Mouse (Mus musculus): Measurements from ENCODE around the gene Cox15.

Cox15 gene

GRCm38 (mm10) chr19:43761543-43762256 lies 8.9 kb upstream of the Cox15 start:
- in situ Hi-C loops (cut with MboI, MseI) = no loop called here

- in situ Hi-C loops (cut with MboI, MseI) = no loop called here
Measured at GRCm38 (mm10) chr19:43760504-43760903, 7.7 kb upstream of the Cox15 start.

DNA sequence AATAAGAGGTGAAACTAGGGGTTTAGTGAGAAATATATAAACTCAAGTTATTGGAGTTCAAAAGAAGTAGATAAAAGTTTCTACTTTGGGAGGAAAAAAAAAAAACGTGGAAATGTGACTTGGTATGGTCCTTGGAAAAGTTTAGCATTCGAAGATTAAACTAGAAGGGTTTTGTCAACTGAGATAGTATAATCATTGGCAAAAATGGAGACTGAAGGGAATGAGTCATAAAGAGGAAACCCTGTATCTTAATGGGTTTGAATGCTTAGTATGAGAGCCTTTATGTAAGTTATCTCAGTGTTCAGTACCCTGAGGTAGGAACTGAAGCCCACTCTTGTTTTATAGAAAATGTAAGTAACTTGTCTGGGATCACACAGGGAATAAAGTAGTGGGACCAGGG lies 2.1 kb upstream of the Cox15 start:
- in situ Hi-C loops (cut with MboI, MseI) = no loop called here

DNA sequence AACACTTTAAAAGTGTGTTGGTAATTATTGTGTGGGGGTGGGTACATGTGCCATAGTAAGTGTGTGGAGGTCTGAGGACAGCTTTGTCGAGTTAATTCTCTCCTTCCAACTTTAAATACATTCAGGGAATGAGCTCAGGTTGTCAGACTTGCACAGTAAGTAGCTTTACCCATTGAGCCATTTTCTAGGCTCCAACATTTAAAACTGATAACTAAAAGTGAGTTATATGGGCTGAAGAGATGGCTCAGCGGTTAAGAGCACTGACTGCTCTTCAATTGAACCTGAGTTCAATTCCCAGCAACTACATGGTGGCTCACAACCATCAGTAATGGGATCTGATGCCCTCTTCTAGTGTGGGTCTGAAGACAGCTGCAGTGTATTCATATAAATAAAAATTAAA lies 1.4 kb upstream of the Cox15 start:
- in situ Hi-C loops (cut with MboI, MseI) = no loop called here

DNA sequence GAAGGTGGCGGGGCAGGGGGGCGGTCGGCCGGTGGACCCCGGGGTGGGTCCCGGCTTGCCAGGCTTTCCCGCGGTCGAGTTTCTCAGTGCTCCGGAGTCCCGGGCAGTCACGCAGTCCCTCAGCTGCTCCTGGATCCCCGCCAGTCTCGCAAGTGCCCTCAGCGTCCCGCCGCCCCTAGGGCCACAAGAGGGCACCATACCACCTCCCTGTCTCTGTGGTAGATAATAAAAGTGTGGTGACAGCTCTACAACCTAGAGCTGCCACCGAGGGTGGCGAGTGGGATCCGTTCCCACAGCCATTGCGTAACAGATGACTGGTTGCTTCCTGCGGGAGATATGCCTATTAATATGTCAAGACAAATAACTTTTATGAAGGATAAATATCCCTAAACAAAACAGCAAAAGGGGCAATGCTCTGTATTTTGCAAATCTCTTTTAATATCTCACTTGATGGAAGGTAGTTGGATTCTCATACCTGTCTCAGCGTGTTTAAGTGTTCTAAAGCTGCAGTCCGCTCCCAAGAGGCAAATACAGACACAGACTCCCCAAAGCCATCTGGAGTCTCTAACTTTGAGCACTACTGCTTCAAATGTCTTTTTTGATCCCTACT lies 531 bp upstream of the Cox15 start:
- in situ Hi-C loops (cut with MboI, MseI) = no loop called here

GRCm38 (mm10) chr19:43750008-43750407 lies 2.8 kb downstream of the Cox15 start:
- in situ Hi-C loops (cut with MboI, MseI) = no loop called here

- in situ Hi-C loops (cut with MboI, MseI) = no loop called here
Measured at GRCm38 (mm10) chr19:43747877-43748276, 4.9 kb downstream of the Cox15 start.

GRCm38 (mm10) chr19:43745740-43746139 lies 7.1 kb downstream of the Cox15 start:
- in situ Hi-C loops (cut with MboI, MseI) = no loop called here

DNA sequence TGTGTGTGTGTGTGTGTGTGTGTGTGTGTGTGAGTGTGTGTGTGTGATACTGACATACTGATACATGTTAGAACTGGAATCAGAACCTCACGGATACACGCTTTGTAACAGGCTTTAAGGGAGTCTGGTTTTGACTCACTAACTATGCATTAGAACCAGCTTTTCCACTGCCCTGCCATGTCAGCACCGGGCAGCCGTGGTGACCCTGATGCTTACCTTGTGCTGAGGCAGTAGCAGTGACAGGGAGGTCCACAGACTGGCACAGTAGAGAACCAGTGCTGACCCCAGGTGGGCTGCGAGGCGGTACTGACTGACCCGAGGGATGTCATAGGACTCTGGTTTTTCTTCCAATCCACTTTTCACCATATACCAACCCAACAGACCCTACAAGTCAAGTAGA lies 9.4 kb downstream of the Cox15 start:
- in situ Hi-C loops (cut with MboI, MseI) = no loop called here

- in situ Hi-C loops (cut with MboI, MseI) = no loop called here
Measured at GRCm38 (mm10) chr19:43738409-43738808, 14.4 kb downstream of the Cox15 start.

GRCm38 (mm10) chr19:43731157-43731556 lies 21.6 kb downstream of the Cox15 start:
- in situ Hi-C loops (cut with MboI, MseI) = no loop called here

DNA sequence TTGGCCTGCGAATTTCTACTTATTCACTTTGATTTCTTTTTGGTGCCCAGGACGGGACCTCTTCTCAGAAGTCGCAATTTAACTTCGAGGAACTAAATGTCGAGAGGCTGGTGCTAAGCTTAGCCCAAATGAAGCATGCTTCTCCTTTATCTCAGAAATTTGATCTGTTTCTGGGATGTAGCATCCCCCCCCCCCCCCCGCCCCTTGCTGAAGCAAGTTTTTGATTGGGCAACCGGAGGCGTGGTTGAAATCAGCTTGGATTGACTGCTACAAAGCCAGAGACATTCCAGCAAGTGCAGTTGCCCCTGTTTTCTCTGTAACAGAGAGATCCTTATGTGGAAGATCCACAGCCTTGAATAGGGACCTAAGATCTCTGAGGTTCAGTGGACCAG lies 22.8 kb downstream of the Cox15 start:
- in situ Hi-C loops (cut with MboI, MseI) = no loop called here

GRCm38 (mm10) chr19:43729296-43730036 lies 23.3 kb downstream of the Cox15 start:
- in situ Hi-C loops (cut with MboI, MseI) = no loop called here

DNA sequence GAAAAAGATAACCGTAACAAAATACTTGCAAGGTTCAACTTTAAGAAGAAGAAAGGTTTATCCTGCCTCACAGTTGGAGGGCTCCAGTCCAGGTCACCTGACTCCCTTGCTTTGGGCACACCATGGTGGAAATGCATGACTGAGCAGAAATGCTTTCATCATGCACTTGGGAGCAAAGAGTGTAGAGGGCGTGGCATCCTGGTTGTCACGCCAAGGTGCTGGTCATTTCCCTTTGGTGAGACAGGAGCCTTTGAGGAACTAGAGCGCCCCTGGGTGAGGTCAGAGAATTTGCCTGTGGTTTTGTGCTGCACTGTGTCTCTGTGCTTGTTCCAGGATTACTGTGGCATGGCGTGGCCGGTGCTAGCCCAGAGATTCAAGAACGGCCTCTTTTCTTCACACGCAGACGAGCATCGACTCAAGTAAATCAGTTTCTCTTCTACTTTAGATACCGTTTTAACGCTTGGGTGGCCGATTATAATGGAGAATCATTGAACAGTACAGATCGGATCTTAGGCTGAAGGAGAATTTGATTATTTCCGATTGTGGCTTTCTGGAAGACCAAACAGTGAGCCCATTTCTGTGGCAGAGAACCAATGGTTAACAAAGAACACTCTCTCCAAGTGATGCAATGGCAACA lies 26.2 kb downstream of the Cox15 start:
- in situ Hi-C loops (cut with MboI, MseI) = no loop called here

- in situ Hi-C loops (cut with MboI, MseI) = no loop called here
Measured at GRCm38 (mm10) chr19:43724821-43725220, 28.0 kb downstream of the Cox15 start.

- in situ Hi-C loops (cut with MboI, MseI) = no loop called here
Measured at GRCm38 (mm10) chr19:43724194-43724593, 28.6 kb downstream of the Cox15 start.

GRCm38 (mm10) chr19:43723501-43723900 lies 29.3 kb downstream of the Cox15 start:
- in situ Hi-C loops (cut with MboI, MseI) = no loop called here

- in situ Hi-C loops (cut with MboI, MseI) = no loop called here
Measured at GRCm38 (mm10) chr19:43722891-43723290, 29.9 kb downstream of the Cox15 start.

DNA sequence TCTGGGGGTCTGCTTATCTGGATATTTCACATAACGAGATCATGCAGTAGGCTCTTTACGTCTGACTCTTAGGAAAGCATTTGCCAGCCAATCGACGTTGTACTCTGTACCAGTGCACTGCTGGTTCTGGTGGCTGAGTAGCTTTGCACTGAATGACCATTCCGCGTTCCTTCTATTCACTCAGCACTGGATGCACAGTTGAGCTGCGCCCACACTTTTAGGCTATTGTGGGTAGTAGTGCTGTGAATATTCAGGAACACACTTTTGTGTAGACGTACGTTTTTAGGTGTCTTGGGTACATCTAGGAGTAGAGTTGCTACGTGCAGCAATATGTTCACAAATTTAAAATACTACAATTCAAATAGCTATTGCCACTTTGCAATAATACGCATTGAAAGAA lies 32.7 kb downstream of the Cox15 start:
- in situ Hi-C loops (cut with MboI, MseI) = no loop called here

DNA sequence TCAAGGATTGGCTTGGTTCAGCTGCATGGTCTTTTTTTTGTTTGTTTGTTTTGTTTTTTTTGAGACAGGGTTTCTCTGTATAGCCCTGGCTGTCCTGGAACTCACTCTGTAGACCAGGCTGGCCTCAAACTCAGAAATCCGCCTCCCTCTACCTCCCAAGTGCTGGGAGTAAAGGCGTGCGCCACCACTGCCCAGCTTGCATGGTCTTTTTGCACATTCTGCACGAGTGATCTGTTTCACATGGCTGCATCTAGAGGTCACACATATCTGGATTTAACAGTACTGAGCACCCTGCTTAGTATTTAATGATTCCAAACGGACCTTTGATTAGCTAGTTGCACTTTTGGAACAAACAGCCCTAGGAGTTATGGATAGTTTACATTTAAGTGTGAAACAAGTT lies 40.8 kb downstream of the Cox15 start:
- in situ Hi-C loops (cut with MboI, MseI) = no loop called here

GRCm38 (mm10) chr19:43711159-43711916 lies 41.5 kb downstream of the Cox15 start:
- in situ Hi-C loops (cut with MboI, MseI) = no loop called here

- in situ Hi-C loops (cut with MboI, MseI) = no loop called here
Measured at GRCm38 (mm10) chr19:43709317-43709716, 43.5 kb downstream of the Cox15 start.
